Mouse (Mus musculus) G1E (cell line): Measurements from ENCODE around the gene Astn2. TPM values are rescaled to one million over a fixed set of nuclear protein-coding genes. Genes with fewer than 3 reads are reported as not detected.

Experiments used
- ATAC-seq: 2 replicates; pipeline ENCODE4 v1.8.0; 2016; ENCODE audit warnings: mild to moderate bottlenecking; ENCODE audit not compliant: insufficient number of reproducible peaks, poor library complexity, low FRiP score, severe bottlenecking; ENCODE audit errors: extremely low read depth
- DNase-seq: peaks from one replicate; pipeline ENCODE4 v3.0.0; 2012; ENCODE audit warnings: low spot score
- H3K27me3 ChIP-seq: 2 replicates; pipeline ENCODE4 v1.6.1; 2012; ENCODE audit warnings: mild to moderate bottlenecking, low read length, inconsistent platforms; ENCODE audit not compliant: insufficient read depth
- H3K36me3 ChIP-seq: replicated peaks from 2 replicates; pipeline ENCODE3; 2012; ENCODE audit warnings: mild to moderate bottlenecking, inconsistent platforms
- H3K4me1 ChIP-seq: 2 replicates; pipeline ENCODE4 v1.6.1; 2012; ENCODE audit warnings: low read depth, low read length, inconsistent platforms, mixed read lengths; ENCODE audit not compliant: insufficient read depth
- H3K4me3 ChIP-seq: 2 replicates; pipeline ENCODE4 v1.5.1; 2012; ENCODE audit warnings: low read depth, mild to moderate bottlenecking, inconsistent platforms, low read length, moderate library complexity, mixed read lengths
- H3K9me3 ChIP-seq: replicated peaks from 2 replicates; pipeline ENCODE4 v1.6.1; 2012; ENCODE audit warnings: inconsistent platforms
- CTCF ChIP-seq: IDR thresholded peaks from 2 replicates; pipeline ENCODE4 v1.5.1; 2012; ENCODE audit warnings: low read depth, low read length, inconsistent platforms, mixed read lengths
- GATA1 ChIP-seq: IDR thresholded peaks from 2 replicates; pipeline ENCODE4 v1.6.1; 2012; ENCODE audit warnings: borderline replicate concordance, low read length, inconsistent platforms, mixed read lengths
- GATA2 ChIP-seq: IDR thresholded peaks from 2 replicates; pipeline ENCODE4 v1.6.1; 2012; ENCODE audit warnings: low read depth, low read length, inconsistent platforms, borderline replicate concordance
- POLR2AphosphoS5 ChIP-seq: IDR thresholded peaks from 2 replicates; pipeline ENCODE4 v1.6.1; 2012; ENCODE audit warnings: low read depth, low read length, inconsistent platforms; ENCODE audit not compliant: insufficient replicate concordance
- TAL1 ChIP-seq: conservative IDR thresholded peaks from 2 replicates; pipeline ENCODE4 v1.6.1; 2012; ENCODE audit warnings: low read depth, low read length, inconsistent platforms, mixed read lengths
- polyA plus RNA-seq: library from polyadenylated mRNA; stranded (reverse); fragments of >175 nt; gene quantifications from 2 replicates; pipeline ENCODE4 v1.2.3, GENCODE M21; 2012
- total RNA-seq, 2 experiments: library from RNA; stranded (forward) in 1 of 2; stranded (reverse) in 1 of 2; fragments of 200-1000 nt in 1 of 2; fragments of >200 nt in 1 of 2; fragmentation: Nextera tagmentation in 1 of 2; gene quantifications; 2 replicates each; pipeline ENCODE4 v1.2.3; 2014 to 2017

Gene Astn2
- total and polyA plus RNA-seq, 3 experiments: not detected

GRCm38 (mm10) chr4:65761658-65762057, 642.8 kb downstream of the Astn2 start:
- ATAC-seq (no peak), DNase-seq (no peak)
- TF ChIP-seq CTCF: no peak
- no peak for TF ChIP-seq POLR2AphosphoS5
- no peak for TF ChIP-seq TAL1
- TF ChIP-seq GATA2: no peak
- no peak for TF ChIP-seq GATA1
- Histone ChIP-seq H3K36me3 (no peaks in the 10 kb centered on the region), H3K4me1 (no peaks in the 10 kb centered on the region), H3K9me3 (0 out of 2 replicates have a peak, but pooled peaks cover 4% of the 10 kb centered on the region), H3K27me3 (no peaks in the 10 kb centered on the region), H3K4me3 (no peak overlapping the region)

DNA sequence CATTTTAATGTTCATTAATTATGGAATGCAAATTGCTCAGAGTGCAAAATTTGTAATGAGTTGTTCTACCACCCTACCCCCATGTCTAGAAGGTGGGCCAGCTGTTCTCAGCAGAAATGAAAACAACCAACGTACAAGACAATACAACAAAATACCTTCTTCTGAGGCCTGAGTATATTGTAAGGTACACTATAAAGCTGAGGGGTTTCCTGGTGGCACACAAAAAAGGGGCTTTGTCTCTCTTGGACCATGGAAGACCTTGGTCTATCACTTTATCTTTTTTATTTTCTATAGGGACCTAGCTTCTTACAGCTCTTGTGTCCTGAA, 645.6 kb downstream of the Astn2 start:
- Histone ChIP-seq H3K4me1 (no peaks in the 10 kb centered on the region), H3K27me3 (no peaks in the 10 kb centered on the region), H3K4me3 (no peak overlapping the region), H3K36me3 (no peaks in the 10 kb centered on the region), H3K9me3 (0 out of 2 replicates have a peak, but pooled peaks cover 4% of the 10 kb centered on the region)
- DNase-seq (no peak), ATAC-seq (no peak)
- no peak for TF ChIP-seq TAL1
- TF ChIP-seq POLR2AphosphoS5: no peak
- no peak for TF ChIP-seq GATA1
- no peak for TF ChIP-seq CTCF
- TF ChIP-seq GATA2: no peak

- H3K4me3 ChIP-seq: no peak overlapping the region
- 0 out of 2 replicates have a peak, but pooled peaks cover 4% of the 10 kb centered on the region for H3K9me3 ChIP-seq
- H3K27me3 ChIP-seq: no peaks in the 10 kb centered on the region
- ATAC-seq (no peak), DNase-seq (no peak)
- H3K4me1 ChIP-seq: no peaks in the 10 kb centered on the region
- TF ChIP-seq TAL1 (no peak), GATA1 (no peak), POLR2AphosphoS5 (no peak), GATA2 (no peak), CTCF (no peak)
- no peaks in the 10 kb centered on the region for H3K36me3 ChIP-seq
Observed at GRCm38 (mm10) chr4:65758174-65758874, 646.1 kb downstream of the Astn2 start.

DNA sequence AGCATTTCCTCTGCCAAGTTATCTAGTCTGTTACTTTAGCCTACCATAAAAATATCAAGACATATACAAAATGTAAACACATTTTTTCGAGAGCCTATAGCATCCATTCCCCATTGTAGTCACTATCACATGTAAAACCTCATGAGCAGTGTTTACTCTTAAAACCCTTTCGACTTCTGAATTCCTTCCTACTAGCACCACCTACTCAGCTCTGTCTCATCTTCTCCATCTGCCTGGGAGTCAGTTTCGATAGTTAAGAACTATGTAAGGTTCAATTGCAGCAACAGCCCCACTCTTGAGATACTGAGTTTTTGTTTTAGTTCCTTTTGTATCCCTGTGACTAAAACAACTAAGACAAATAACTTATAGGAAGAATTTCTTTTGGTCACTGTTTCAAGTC, 651.5 kb downstream of the Astn2 start:
- no peak for ATAC-seq
- no peaks in the 10 kb centered on the region for H3K4me1 ChIP-seq
- DNase-seq: no peak
- no peak for TF ChIP-seq CTCF
- TF ChIP-seq GATA2: no peak
- no peak for TF ChIP-seq POLR2AphosphoS5
- no peak for TF ChIP-seq TAL1
- TF ChIP-seq GATA1: no peak
- H3K36me3 ChIP-seq: no peaks in the 10 kb centered on the region
- H3K9me3 ChIP-seq: no peaks in the 10 kb centered on the region
- H3K27me3 ChIP-seq: no peaks in the 10 kb centered on the region
- H3K4me3 ChIP-seq: no peak overlapping the region

DNA sequence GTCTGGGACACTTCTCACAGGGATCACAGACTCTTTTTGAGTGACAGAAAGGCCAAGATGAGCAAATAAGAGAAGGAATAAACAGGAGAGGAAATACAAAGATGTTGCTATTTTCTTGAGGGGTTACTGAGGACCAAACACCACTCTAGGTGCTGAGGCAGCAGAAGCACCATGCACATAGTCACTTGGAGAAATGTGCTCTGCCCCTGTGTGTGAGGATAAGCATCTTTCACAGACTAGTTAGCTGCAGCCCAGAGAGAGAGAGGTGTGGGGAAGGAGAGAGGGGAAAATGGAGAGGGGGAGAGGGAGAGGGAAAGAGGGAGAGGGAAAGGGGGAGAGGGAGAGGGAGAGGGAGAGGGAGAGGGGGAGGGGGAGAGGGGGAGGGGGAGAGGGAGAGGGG, 659.6 kb downstream of the Astn2 start:
- DNase-seq (no peak), ATAC-seq (no peak)
- H3K9me3 ChIP-seq: peaks cover 4% of the 10 kb centered on the region
- TF ChIP-seq CTCF (no peak), GATA1 (no peak), GATA2 (no peak), TAL1 (no peak), POLR2AphosphoS5 (no peak)
- no peak overlapping the region for H3K4me3 ChIP-seq
- no peaks in the 10 kb centered on the region for H3K27me3 ChIP-seq
- H3K4me1 ChIP-seq: no peaks in the 10 kb centered on the region
- H3K36me3 ChIP-seq: no peaks in the 10 kb centered on the region

DNA sequence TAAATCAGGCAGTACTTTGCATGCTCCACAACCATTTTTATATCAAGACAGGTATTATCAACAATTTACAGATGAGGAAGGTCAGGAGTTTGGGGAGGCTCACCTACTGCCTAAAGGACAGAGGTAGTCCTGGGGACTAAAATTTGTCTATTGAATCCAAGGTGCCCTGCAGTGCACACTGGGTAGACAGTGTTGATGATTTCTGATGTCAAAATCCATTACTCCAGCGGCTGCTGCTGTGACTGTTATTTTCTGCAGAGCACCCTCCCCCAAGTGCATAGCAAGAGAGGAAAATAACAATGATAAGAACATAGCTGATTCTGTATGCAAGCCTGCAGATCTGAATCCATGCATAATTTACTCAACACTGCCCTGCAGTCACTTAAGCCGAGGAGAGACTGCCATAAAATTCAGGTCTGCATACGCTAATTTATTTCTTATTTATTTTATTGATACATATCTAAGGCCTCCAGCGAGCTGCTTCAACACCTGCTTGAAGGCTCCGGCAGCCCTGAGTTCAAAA, 660.3 kb downstream of the Astn2 start:
- H3K36me3 ChIP-seq: no peaks in the 10 kb centered on the region
- ATAC-seq (no peak), DNase-seq (no peak)
- TF ChIP-seq GATA2 (no peak), TAL1 (no peak), CTCF (no peak), GATA1 (no peak), POLR2AphosphoS5 (no peak)
- peaks cover 4% of the 10 kb centered on the region for H3K9me3 ChIP-seq
- no peaks in the 10 kb centered on the region for H3K4me1 ChIP-seq
- H3K27me3 ChIP-seq: no peaks in the 10 kb centered on the region
- no peak overlapping the region for H3K4me3 ChIP-seq
